Mouse (Mus musculus) MEL (cell line): Measurements from ENCODE around the gene Trp53i13. TPM values are rescaled to one million over a fixed set of nuclear protein-coding genes. Genes with fewer than 3 reads are reported as not detected.

Experiments
- DNase-seq: peaks from one replicate; pipeline ENCODE4 v3.0.0; 2011; ENCODE audit warnings: low read depth, low spot score
- H3K27ac ChIP-seq: 2 replicates; pipeline ENCODE4 v1.5.1; 2012; ENCODE audit warnings: low read depth, mild to moderate bottlenecking, control low read depth, low read length, moderate library complexity; ENCODE audit not compliant: control insufficient read depth
- H3K27me3 ChIP-seq, 2 experiments: fragments of 150-350 bp in 1 of 2; sonication (generic) in 1 of 2; 2 replicates each; pipeline ENCODE4 v1.6.1; 2012; ENCODE audit warnings: low read length in 2 of 2, mild to moderate bottlenecking in 2 of 2, improper control_type of control experiment in 1 of 2, moderate library complexity in 1 of 2; ENCODE audit not compliant: insufficient read depth in 2 of 2, control insufficient read depth in 1 of 2
- H3K36me3 ChIP-seq, 2 experiments: 2 replicates each; pipeline ENCODE4 v1.6.1; 2012 to 2014; ENCODE audit warnings: low read length in 2 of 2, improper control_type of control experiment in 1 of 2, inconsistent platforms in 1 of 2, mild to moderate bottlenecking in 1 of 2; ENCODE audit not compliant: insufficient read depth in 2 of 2, control insufficient read depth in 1 of 2
- H3K4me1 ChIP-seq, 2 experiments: fragments of 150-350 bp in 1 of 2; sonication (generic) in 1 of 2; 2 replicates each; pipeline ENCODE4 v1.6.1; 2012; ENCODE audit warnings: low read length in 2 of 2, improper control_type of control experiment in 1 of 2, mild to moderate bottlenecking in 1 of 2; ENCODE audit not compliant: insufficient read depth in 2 of 2, control insufficient read depth in 1 of 2
- H3K4me3 ChIP-seq, 2 experiments: fragments of 150-350 bp in 1 of 2; sonication (generic) in 1 of 2; 2 replicates each; pipeline ENCODE4 v1.5.1; 2012; ENCODE audit warnings: low read depth in 2 of 2, low read length in 2 of 2, mild to moderate bottlenecking in 2 of 2, moderate library complexity in 2 of 2, control low read depth in 1 of 2, improper control_type of control experiment in 1 of 2; ENCODE audit not compliant: control insufficient read depth in 1 of 2, insufficient read depth in 1 of 2
- H3K79me2 ChIP-seq: 2 replicates; pipeline ENCODE4 v1.6.1; 2012; ENCODE audit warnings: mild to moderate bottlenecking, low read length, moderate library complexity; ENCODE audit not compliant: control insufficient read depth, poor library complexity, insufficient read depth
- H3K9ac ChIP-seq: 2 replicates; pipeline ENCODE4 v1.6.1; 2012; ENCODE audit warnings: low read depth, mild to moderate bottlenecking, control low read depth, low read length, moderate library complexity; ENCODE audit not compliant: control insufficient read depth, poor library complexity, severe bottlenecking
- H3K9me3 ChIP-seq: fragments of 150-350 bp; sonication (generic); replicated peaks from 2 replicates; pipeline ENCODE4 v1.6.1; 2012; ENCODE audit warnings: mild to moderate bottlenecking, low read length, improper control_type of control experiment, moderate library complexity; ENCODE audit not compliant: insufficient read depth
- CHD1 ChIP-seq: IDR thresholded peaks from 2 replicates; pipeline ENCODE4 v1.6.1; 2012; ENCODE audit warnings: low read depth, mild to moderate bottlenecking, inconsistent platforms, low read length, improper control_type of control experiment
- ELF1 ChIP-seq: IDR thresholded peaks from 2 replicates; pipeline ENCODE4 v1.6.1; 2014; ENCODE audit warnings: low read depth, mild to moderate bottlenecking, inconsistent platforms, low read length, improper control_type of control experiment, moderate library complexity
- EP300 ChIP-seq, 2 experiments: IDR thresholded peaks; 2 replicates each; pipeline ENCODE4 v1.6.1; 2011; ENCODE audit warnings: improper control_type of control experiment in 2 of 2, low read length in 2 of 2, low read depth in 1 of 2, mild to moderate bottlenecking in 1 of 2
- ETS1 ChIP-seq: IDR thresholded peaks from 2 replicates; pipeline ENCODE4 v1.6.1; 2012; ENCODE audit warnings: low read depth, mild to moderate bottlenecking, inconsistent platforms, low read length, improper control_type of control experiment, moderate library complexity
- HCFC1 ChIP-seq: IDR thresholded peaks from 2 replicates; pipeline ENCODE4 v1.6.1; 2012; ENCODE audit warnings: low read depth, mild to moderate bottlenecking, inconsistent platforms, low read length, improper control_type of control experiment, moderate library complexity
- MAZ ChIP-seq: IDR thresholded peaks from 2 replicates; pipeline ENCODE4 v1.6.1; 2012; ENCODE audit warnings: low read depth, mild to moderate bottlenecking, inconsistent platforms, low read length, improper control_type of control experiment
- MXI1 ChIP-seq: IDR thresholded peaks from 2 replicates; pipeline ENCODE4 v1.6.1; 2011; ENCODE audit warnings: mild to moderate bottlenecking, low read depth, low read length, improper control_type of control experiment
- MYC ChIP-seq: IDR thresholded peaks from 2 replicates; pipeline ENCODE4 v1.6.1; 2011; ENCODE audit warnings: low read depth, mild to moderate bottlenecking, low read length, improper control_type of control experiment, moderate library complexity
- SIN3A ChIP-seq: IDR thresholded peaks from 2 replicates; pipeline ENCODE4 v1.6.1; 2012; ENCODE audit warnings: low read length, improper control_type of control experiment, inconsistent platforms
- SMC3 ChIP-seq: IDR thresholded peaks from 2 replicates; pipeline ENCODE4 v1.6.1; 2011; ENCODE audit warnings: low read depth, low read length, improper control_type of control experiment
- TAL1 ChIP-seq: IDR thresholded peaks from 2 replicates; pipeline ENCODE4 v1.6.1; 2012; ENCODE audit warnings: mild to moderate bottlenecking, inconsistent platforms, low read length, moderate library complexity, mixed read lengths
- TBP ChIP-seq: IDR thresholded peaks from 2 replicates; pipeline ENCODE4 v1.8.0; 2011; ENCODE audit warnings: low read depth, low read length, improper control_type of control experiment
- UBTF ChIP-seq: IDR thresholded peaks from 2 replicates; pipeline ENCODE4 v1.6.1; 2012; ENCODE audit warnings: low read depth, mild to moderate bottlenecking, inconsistent platforms, low read length, improper control_type of control experiment, moderate library complexity, borderline replicate concordance; ENCODE audit not compliant: insufficient read depth
- polyA plus RNA-seq, 2 experiments: library from polyadenylated mRNA; stranded (reverse) in 1 of 2; unstranded in 1 of 2; fragments of >175 nt in 1 of 2; fragments of >200 nt in 1 of 2; gene quantifications; 2 replicates each; pipeline versions ENCODE4 v1.2.1 to v1.2.4; 2012; ENCODE audit warnings: low replicate concordance in 2 of 2, low read depth in 1 of 2; ENCODE audit not compliant: insufficient read length in 2 of 2, insufficient read depth in 1 of 2, missing spikeins in 1 of 2
- total RNA-seq: library from RNA; depleted of rRNA; stranded (reverse); fragments of 300-350 nt; gene quantifications from 2 replicates; pipeline ENCODE4 v1.2.3, GENCODE M21; 2012

Trp53i13 gene
- total and polyA plus RNA-seq, 3 experiments: 6.0 to 12.3 TPM; not detected in 1

DNA sequence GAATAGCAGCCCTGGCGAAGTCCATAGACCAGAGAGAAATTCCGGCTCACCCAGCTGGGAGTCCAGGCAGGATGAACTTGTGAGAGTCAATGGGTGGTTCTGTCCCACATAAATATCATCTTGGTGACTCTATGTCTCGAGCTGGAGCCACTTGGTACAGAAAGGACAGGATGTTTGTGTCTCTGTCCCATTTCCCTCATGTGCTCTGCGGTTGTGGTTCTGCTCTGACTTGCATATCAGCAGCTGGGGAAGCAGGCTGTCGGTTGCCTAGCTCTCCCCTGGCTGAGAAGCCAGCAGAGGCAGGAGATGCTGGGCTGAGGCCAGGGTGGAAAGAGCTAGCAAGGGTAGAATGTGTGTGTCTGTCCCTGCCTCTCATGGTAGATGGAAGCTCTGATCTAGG, 3.3 kb upstream of the Trp53i13 start, which contains the start of gene Gm10392:
Gene Gm10392 (minus strand): TSS at position 156 of the 400 bp plus-strand sequence.
- peaks cover 10 to 25% of the 10 kb centered on the region in 2 experiments for H3K4me1 ChIP-seq
- TF ChIP-seq CHD1 (no peak), MAZ (no peak), TBP (0 out of 2 replicates have a peak, but pooled peaks have one; percentile 45), ETS1 (0 out of 2 replicates have a peak, but pooled peaks have one; percentile 25), ELF1 (no peak), UBTF (0 out of 2 replicates have a peak, but pooled peaks have one; percentile 49)

DNA sequence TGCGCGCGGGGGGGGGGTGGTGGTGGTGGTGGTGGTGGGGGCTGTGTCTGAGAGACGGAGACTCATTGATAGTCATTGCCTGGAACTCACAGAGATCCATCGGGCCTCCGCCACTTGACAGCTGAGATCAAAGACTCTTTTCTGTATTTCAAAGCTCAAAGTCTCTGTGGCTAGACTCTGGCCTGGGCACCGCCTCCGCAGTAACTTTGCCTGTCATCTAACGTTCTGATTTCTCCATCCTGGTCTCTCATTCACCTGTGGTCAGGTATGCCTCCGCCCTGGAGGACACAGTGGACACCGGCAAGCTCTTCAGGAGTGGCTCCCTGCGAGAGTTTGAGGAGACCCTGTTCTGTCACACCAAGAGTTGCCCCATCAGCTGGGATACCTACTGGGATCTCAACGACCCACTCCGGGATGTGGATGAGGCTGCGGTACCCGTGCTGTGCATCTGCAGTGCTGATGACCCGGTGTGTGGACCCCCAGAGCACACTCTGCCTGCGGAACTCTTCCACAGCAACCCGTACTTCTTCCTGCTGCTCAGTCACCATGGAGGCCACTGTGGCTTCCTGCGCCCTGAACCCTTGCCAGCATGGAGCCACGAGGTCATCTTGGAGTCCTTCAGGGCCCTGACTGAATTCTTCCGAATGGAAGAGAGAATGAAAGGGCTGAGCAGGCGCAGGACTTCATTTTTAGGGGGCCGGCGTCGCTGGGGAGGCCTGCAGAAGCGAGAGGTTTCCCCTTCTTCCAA, 2.4 kb upstream of the Trp53i13 start:
- Histone ChIP-seq H3K36me3 (peaks cover 0 to 22% of the 10 kb centered on the region in 2 experiments; a peak in 2 of 4 replicates), H3K27me3 (no peaks in the 10 kb centered on the region), H3K9ac (no peak overlapping the region), H3K4me1 (peaks cover 10 to 26% of the 10 kb centered on the region in 2 experiments), H3K9me3 (no peaks in the 10 kb centered on the region), H3K4me3 (no peak overlapping the region), H3K79me2 (peaks cover 2% of the 10 kb centered on the region; the same call in 1 of the 2 replicates), H3K27ac (no peak overlapping the region)
- no peak for DNase-seq
- no peak for TF ChIP-seq TAL1
- no peak for TF ChIP-seq EP300 (IDR thresholded peaks at IDR 0.05; ENCODE audit: low read depth in 1 of 2, low read length in 2 of 2)
- TF ChIP-seq ETS1: no peak
- TF ChIP-seq MYC: no peak
- no peak for TF ChIP-seq HCFC1
- no peak for TF ChIP-seq SMC3
- no peak for TF ChIP-seq UBTF
- no peak for TF ChIP-seq SIN3A
- no peak for TF ChIP-seq MXI1

More for the DNA sequence above, 3.3 kb upstream of the Trp53i13 start, which contains the start of gene Gm10392:
- peaks cover 0 to 21% of the 10 kb centered on the region in 2 experiments; a peak in 2 of 4 replicates for H3K36me3 ChIP-seq
- H3K9ac ChIP-seq: no peak within 1 kb of the TSS
- H3K27me3 ChIP-seq: no peaks in the 10 kb centered on the region
- H3K27ac ChIP-seq: no peak within 1 kb of the TSS; the same call in 1 of the 2 replicates
- H3K9me3 ChIP-seq: no peaks in the 10 kb centered on the region
- no peak within 1 kb of the TSS for H3K4me3 ChIP-seq
- no peaks in the 10 kb centered on the region; the same call in 1 of the 2 replicates for H3K79me2 ChIP-seq
- peak; percentile 56 for DNase-seq
